Mouse (Mus musculus) hindbrain, embryonic 11.5 days (tissue): ENCODE data around the gene Cacna1d. TPM values are rescaled to one million over a fixed set of nuclear protein-coding genes. Genes with fewer than 3 reads are reported as not detected.

Experiments used
- ATAC-seq: fragments of 200-750 bp; cut with Nextera tagmentation; 2 replicates; pipeline ENCODE4 v1.8.0; 2017; ENCODE audit warnings: mild to moderate bottlenecking, moderate TSS enrichment, moderate library complexity; ENCODE audit not compliant: low FRiP score
- DNase-seq: peaks from one replicate; pipeline ENCODE4 v3.0.0-alpha.2; 2015; ENCODE audit warnings: low spot score
- H3K27ac ChIP-seq: fragments of 300-500 bp; sonication (generic); 2 replicates; pipeline ENCODE4 v1.5.1; 2014; ENCODE audit warnings: mild to moderate bottlenecking, low read depth, low read length
- H3K27me3 ChIP-seq: fragments of 300-500 bp; sonication (generic); 2 replicates; pipeline ENCODE4 v1.6.1; 2014; ENCODE audit warnings: mild to moderate bottlenecking, low read length, moderate library complexity, mixed read lengths; ENCODE audit not compliant: control insufficient read depth, insufficient read depth
- H3K36me3 ChIP-seq: fragments of 300-500 bp; sonication (generic); 2 replicates; pipeline ENCODE4 v1.6.1; 2014; ENCODE audit warnings: mild to moderate bottlenecking, low read length, moderate library complexity, mixed read lengths; ENCODE audit not compliant: control insufficient read depth, insufficient read depth
- H3K4me1 ChIP-seq: fragments of 300-500 bp; sonication (generic); replicated peaks from 2 replicates; pipeline ENCODE4 v1.6.1; 2014; ENCODE audit warnings: low read length, mixed read lengths; ENCODE audit not compliant: control insufficient read depth, insufficient read depth
- H3K4me2 ChIP-seq: fragments of 300-500 bp; sonication (generic); replicated peaks from 2 replicates; pipeline ENCODE4 v1.6.1; 2014; ENCODE audit warnings: mild to moderate bottlenecking, low read depth, low read length
- H3K4me3 ChIP-seq: fragments of 300-500 bp; sonication (generic); 2 replicates; pipeline ENCODE4 v1.5.1; 2014; ENCODE audit warnings: low read depth, low read length
- H3K9ac ChIP-seq: fragments of 300-500 bp; sonication (generic); 2 replicates; pipeline ENCODE4 v1.6.1; 2014; ENCODE audit warnings: low read depth, low read length
- H3K9me3 ChIP-seq: fragments of 300-500 bp; sonication (generic); 2 replicates; pipeline ENCODE4 v1.6.1; 2016; ENCODE audit warnings: low read length; ENCODE audit not compliant: control insufficient read depth
- WGBS: fragments of 180-500 bp; shearing (Covaris S2); extraction: QIAGEN DNeasy Blood & Tissue Kit; methylation state at CpG from one replicate; pipeline ENCODE4 v1.1.7; 2014; 5-methylcytosine and 5-hydroxymethylcytosine counted together
- polyA plus RNA-seq: library from polyadenylated mRNA; unstranded; fragments of >200 nt; fragmentation: Nextera tagmentation; extraction: Ambion mirVana; gene quantifications from 2 replicates; pipeline ENCODE4 v1.2.1, GENCODE M21; 2014

Gene Cacna1d
- polyA plus RNA-seq, 1 experiment from 2014 or later = 2.9 TPM

DNA sequence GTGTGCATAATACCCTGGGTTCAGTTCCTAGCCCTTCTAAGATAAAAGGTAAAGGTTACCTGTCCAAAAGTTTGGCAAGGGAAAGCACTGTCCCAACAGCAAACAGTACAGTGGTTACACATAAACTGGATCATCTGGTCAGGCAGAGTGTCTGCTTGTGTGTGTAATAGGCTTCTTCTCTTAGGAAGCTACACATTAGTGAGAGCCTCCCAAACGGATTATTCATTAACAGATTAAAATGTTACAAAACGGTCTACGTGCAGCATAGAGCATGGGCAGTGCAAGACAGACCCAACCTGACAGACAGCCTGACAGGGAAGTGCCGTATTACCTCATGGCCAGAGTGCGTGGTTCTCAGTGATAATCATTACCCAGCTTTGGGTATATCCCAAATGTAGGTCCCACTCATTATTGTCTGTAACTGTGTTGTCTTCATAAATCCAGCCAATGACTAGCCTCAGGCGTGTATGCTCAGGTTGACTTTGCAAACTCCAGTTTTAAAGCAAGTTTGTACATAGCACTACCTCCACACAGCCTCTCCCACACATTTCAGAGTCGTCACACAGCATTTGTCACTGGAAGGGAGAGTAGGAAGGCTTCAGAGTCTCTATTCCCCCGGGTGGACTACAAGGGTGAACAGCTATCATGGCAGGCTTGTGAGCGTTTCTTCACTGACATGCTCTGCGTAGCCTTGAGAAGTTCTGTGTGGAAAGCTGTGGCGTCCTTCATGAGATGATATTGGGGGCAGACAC, 495.1 kb downstream of the Cacna1d start:
- no peak for ATAC-seq
- Histone ChIP-seq H3K9me3 (no peaks in the 10 kb centered on the region), H3K4me1 (no peaks in the 10 kb centered on the region), H3K27ac (no peak overlapping the region), H3K27me3 (no peaks in the 10 kb centered on the region), H3K9ac (no peak overlapping the region), H3K4me3 (no peak overlapping the region), H3K4me2 (no peak overlapping the region), H3K36me3 (peaks cover 6% of the 10 kb centered on the region; the same call in 1 of the 2 replicates)
- WGBS = 93% methylated on average over 11 of the region's 11 CpGs
- no peak for DNase-seq

DNA sequence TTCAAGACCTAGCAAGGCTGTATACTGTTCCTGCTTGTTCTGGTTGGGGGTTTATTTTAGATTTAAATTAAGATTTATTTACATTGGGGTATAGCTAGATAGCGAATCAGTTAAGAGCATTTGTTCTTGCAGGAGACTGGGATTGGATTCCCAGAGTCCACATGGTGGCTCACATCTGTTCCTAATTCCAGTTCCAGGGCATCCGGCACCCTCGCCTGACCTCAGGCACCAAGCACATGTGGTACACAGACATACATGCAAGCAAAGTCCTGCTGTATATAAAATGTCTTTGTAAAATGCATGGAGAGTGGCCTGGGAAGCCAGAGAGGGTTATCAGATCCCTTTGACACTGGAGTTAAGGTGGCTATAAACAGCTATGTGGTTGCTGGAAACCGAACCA, 496.3 kb downstream of the Cacna1d start:
- H3K36me3 ChIP-seq = peaks cover 9% of the 10 kb centered on the region; the same call in 1 of the 2 replicates
- DNase-seq = no peak
- H3K4me3 ChIP-seq = no peak overlapping the region
- ATAC-seq = no peak
- WGBS = 81% methylated on average over 4 of the region's 4 CpGs
- H3K4me1 ChIP-seq = no peaks in the 10 kb centered on the region
- H3K27me3 ChIP-seq = no peaks in the 10 kb centered on the region
- no peaks in the 10 kb centered on the region for H3K9me3 ChIP-seq
- no peak overlapping the region for H3K9ac ChIP-seq
- no peak overlapping the region for H3K4me2 ChIP-seq
- H3K27ac ChIP-seq = no peak overlapping the region

Other genes starting within 250 kb of the Cacna1d start
- gene Dcp1a, start 11.9 kb downstream of the Cacna1d start, polyA plus RNA-seq = 25.4 and 27.4 TPM in 2 replicates
- 65.8 and 131 TPM in 2 replicates for gene Tkt, start 56.9 kb upstream of the Cacna1d start, polyA plus RNA-seq
- gene Prkcd, start 134.8 kb upstream of the Cacna1d start, polyA plus RNA-seq = 27.4 and 29.4 TPM in 2 replicates
- 13.2 and 13.6 TPM in 2 replicates for gene Rft1, start 162.9 kb upstream of the Cacna1d start, polyA plus RNA-seq
- gene Sfmbt1, start 223.4 kb upstream of the Cacna1d start, polyA plus RNA-seq = 20.2 and 21.2 TPM in 2 replicates